Mouse (Mus musculus) kidney, embryonic 16.5 days (tissue): Measurements from ENCODE around the gene Nacad. TPM values are rescaled to one million over a fixed set of nuclear protein-coding genes. Genes with fewer than 3 reads are reported as not detected.

Experiments used
- ATAC-seq: fragments of 200-750 bp; cut with Nextera tagmentation; 2 replicates; pipeline ENCODE4 v1.8.0; 2017; ENCODE audit warnings: moderate TSS enrichment; ENCODE audit not compliant: low FRiP score, low TSS enrichment
- H3K27ac ChIP-seq: fragments of 300-500 bp; sonication (generic); 2 replicates; pipeline ENCODE4 v1.5.1; 2014; ENCODE audit warnings: low read length
- H3K27me3 ChIP-seq: fragments of 300-500 bp; sonication (generic); 2 replicates; pipeline ENCODE4 v1.6.1; 2014; ENCODE audit warnings: low read length, control low read depth, mixed read lengths; ENCODE audit not compliant: insufficient read depth
- H3K36me3 ChIP-seq: fragments of 300-500 bp; sonication (generic); 2 replicates; pipeline ENCODE4 v1.6.1; 2014; ENCODE audit warnings: low read length, control low read depth, mixed read lengths; ENCODE audit not compliant: insufficient read depth
- H3K4me1 ChIP-seq: fragments of 300-500 bp; sonication (generic); 2 replicates; pipeline ENCODE4 v1.6.1; 2014; ENCODE audit warnings: low read length, control low read depth, mixed read lengths; ENCODE audit not compliant: insufficient read depth
- H3K4me2 ChIP-seq: fragments of 300-500 bp; sonication (generic); replicated peaks from 2 replicates; pipeline ENCODE4 v1.6.1; 2014; ENCODE audit warnings: low read depth, low read length
- H3K4me3 ChIP-seq: fragments of 300-500 bp; sonication (generic); 2 replicates; pipeline ENCODE4 v1.5.1; 2014; ENCODE audit warnings: mild to moderate bottlenecking, low read length
- H3K9ac ChIP-seq: fragments of 300-500 bp; sonication (generic); replicated peaks from 2 replicates; pipeline ENCODE4 v1.6.1; 2014; ENCODE audit warnings: low read length
- H3K9me3 ChIP-seq: fragments of 300-500 bp; sonication (generic); 2 replicates; pipeline ENCODE4 v1.6.1; 2016; ENCODE audit warnings: low read length, control low read depth
- WGBS: fragments of 180-500 bp; shearing (Covaris S2); extraction: QIAGEN DNeasy Blood & Tissue Kit; methylation state at CpG from one replicate; pipeline ENCODE4 v1.1.7; 2014; 5-methylcytosine and 5-hydroxymethylcytosine counted together
- polyA plus RNA-seq: library from polyadenylated mRNA; unstranded; fragments of >200 nt; fragmentation: Nextera tagmentation; extraction: Ambion mirVana; gene quantifications from 2 replicates; pipeline ENCODE4 v1.2.1, GENCODE M21; 2015

The Nacad gene
- polyA plus RNA-seq, 1 experiment from 2014 or later = 2.0 TPM

GRCm38 (mm10) chr11:6586660-6587059 lies 19.2 kb downstream of the Nacad start:
- Histone ChIP-seq H3K27me3 (no peaks in the 10 kb centered on the region), H3K9me3 (no peaks in the 10 kb centered on the region), H3K27ac (no peak overlapping the region), H3K4me2 (no peak overlapping the region), H3K9ac (no peak overlapping the region), H3K36me3 (peaks cover 35% of the 10 kb centered on the region), H3K4me3 (no peak overlapping the region), H3K4me1 (no peaks in the 10 kb centered on the region)
- WGBS = 81% methylated on average over 3 of the region's 3 CpGs
- ATAC-seq = no peak

- no peaks in the 10 kb centered on the region for H3K4me1 ChIP-seq
- ATAC-seq = no peak
- no peak overlapping the region for H3K27ac ChIP-seq
- no peak overlapping the region for H3K9ac ChIP-seq
- no peaks in the 10 kb centered on the region for H3K27me3 ChIP-seq
- 93% methylated on average over 8 of the region's 8 CpGs for WGBS
- H3K9me3 ChIP-seq = no peaks in the 10 kb centered on the region
- no peak overlapping the region for H3K4me2 ChIP-seq
- H3K36me3 ChIP-seq = peaks cover 32% of the 10 kb centered on the region
- H3K4me3 ChIP-seq = no peak overlapping the region
Measured at GRCm38 (mm10) chr11:6585748-6586147, 20.1 kb downstream of the Nacad start.

GRCm38 (mm10) chr11:6581560-6581959 lies 24.3 kb downstream of the Nacad start:
- Histone ChIP-seq H3K4me2 (no peak overlapping the region), H3K9ac (no peak overlapping the region), H3K4me3 (no peak overlapping the region), H3K27ac (no peak overlapping the region), H3K9me3 (no peaks in the 10 kb centered on the region), H3K4me1 (no peaks in the 10 kb centered on the region), H3K27me3 (no peaks in the 10 kb centered on the region), H3K36me3 (peaks cover 14% of the 10 kb centered on the region)
- WGBS = 83% methylated on average over 2 of the region's 2 CpGs
- ATAC-seq = no peak

GRCm38 (mm10) chr11:6580065-6580750 lies 25.6 kb downstream of the Nacad start:
- Histone ChIP-seq H3K4me1 (no peaks in the 10 kb centered on the region), H3K4me3 (no peak overlapping the region), H3K9ac (no peak overlapping the region), H3K36me3 (peaks cover 7% of the 10 kb centered on the region), H3K4me2 (no peak overlapping the region), H3K9me3 (no peaks in the 10 kb centered on the region), H3K27me3 (no peaks in the 10 kb centered on the region), H3K27ac (no peak overlapping the region)
- 80% methylated on average over 4 of the region's 4 CpGs for WGBS
- ATAC-seq = no peak

GRCm38 (mm10) chr11:6579361-6579760 lies 26.5 kb downstream of the Nacad start:
- no peak overlapping the region for H3K27ac ChIP-seq
- H3K4me3 ChIP-seq = no peak overlapping the region
- H3K4me1 ChIP-seq = no peaks in the 10 kb centered on the region
- no peak overlapping the region for H3K9ac ChIP-seq
- H3K36me3 ChIP-seq = peaks cover 7% of the 10 kb centered on the region
- H3K27me3 ChIP-seq = no peaks in the 10 kb centered on the region
- no peaks in the 10 kb centered on the region for H3K9me3 ChIP-seq
- no peak overlapping the region for H3K4me2 ChIP-seq
- ATAC-seq = no peak
- WGBS = 89% methylated on average over 7 of the region's 7 CpGs

GRCm38 (mm10) chr11:6576151-6576550 lies 29.7 kb downstream of the Nacad start:
- ATAC-seq = no peak
- Histone ChIP-seq H3K4me3 (no peak overlapping the region), H3K9me3 (no peaks in the 10 kb centered on the region), H3K27ac (no peak overlapping the region), H3K27me3 (no peaks in the 10 kb centered on the region), H3K9ac (no peak overlapping the region), H3K4me2 (no peak overlapping the region), H3K4me1 (no peaks in the 10 kb centered on the region), H3K36me3 (peaks cover 16% of the 10 kb centered on the region)
- WGBS = 61% methylated on average over 3 of the region's 3 CpGs

- Histone ChIP-seq H3K27me3 (no peaks in the 10 kb centered on the region), H3K9me3 (no peaks in the 10 kb centered on the region), H3K4me1 (no peaks in the 10 kb centered on the region), H3K36me3 (peaks cover 17% of the 10 kb centered on the region), H3K27ac (no peak overlapping the region), H3K4me2 (no peak overlapping the region), H3K9ac (no peak overlapping the region), H3K4me3 (no peak overlapping the region)
- no peak for ATAC-seq
- 44% methylated on average over 3 of the region's 3 CpGs for WGBS
Measured at GRCm38 (mm10) chr11:6569410-6569777, 36.5 kb downstream of the Nacad start.

- H3K4me2 ChIP-seq = no peak overlapping the region
- ATAC-seq = no peak
- H3K4me1 ChIP-seq = no peaks in the 10 kb centered on the region
- H3K27ac ChIP-seq = no peak overlapping the region
- no peak overlapping the region for H3K4me3 ChIP-seq
- H3K9me3 ChIP-seq = no peaks in the 10 kb centered on the region
- no peaks in the 10 kb centered on the region for H3K27me3 ChIP-seq
- no peak overlapping the region for H3K9ac ChIP-seq
- H3K36me3 ChIP-seq = peaks cover 18% of the 10 kb centered on the region
- WGBS = 70% methylated on average over 11 of the region's 11 CpGs
Measured at GRCm38 (mm10) chr11:6568584-6569409, 37.1 kb downstream of the Nacad start.

- no peak overlapping the region for H3K27ac ChIP-seq
- H3K9ac ChIP-seq = no peak overlapping the region
- no peak overlapping the region for H3K4me3 ChIP-seq
- WGBS = 78% methylated on average over 8 of the region's 8 CpGs
- ATAC-seq = no peak
- peaks cover 16% of the 10 kb centered on the region; the same call in 1 of the 2 replicates for H3K36me3 ChIP-seq
- H3K4me2 ChIP-seq = no peak overlapping the region
- no peaks in the 10 kb centered on the region for H3K9me3 ChIP-seq
- no peaks in the 10 kb centered on the region for H3K27me3 ChIP-seq
- no peaks in the 10 kb centered on the region for H3K4me1 ChIP-seq
Measured at GRCm38 (mm10) chr11:6567951-6568350, 37.9 kb downstream of the Nacad start.

- Histone ChIP-seq H3K27ac (no peak overlapping the region), H3K4me3 (no peak overlapping the region), H3K4me1 (no peaks in the 10 kb centered on the region), H3K9ac (no peak overlapping the region), H3K36me3 (peaks cover 14% of the 10 kb centered on the region; the same call in 1 of the 2 replicates), H3K27me3 (no peaks in the 10 kb centered on the region), H3K9me3 (no peaks in the 10 kb centered on the region), H3K4me2 (no peak overlapping the region)
- no peak for ATAC-seq
- 70% methylated on average over 4 of the region's 4 CpGs for WGBS
Measured at GRCm38 (mm10) chr11:6566496-6566895, 39.4 kb downstream of the Nacad start.
